Mouse (Mus musculus) lung, postnatal 36 days (tissue): ENCODE data around the gene Kdr.

Experiments used
- DNase-seq: peaks from one replicate; pipeline ENCODE4 v3.0.0; 2022; ENCODE audit warnings: mixed read lengths

Gene Kdr

DNA sequence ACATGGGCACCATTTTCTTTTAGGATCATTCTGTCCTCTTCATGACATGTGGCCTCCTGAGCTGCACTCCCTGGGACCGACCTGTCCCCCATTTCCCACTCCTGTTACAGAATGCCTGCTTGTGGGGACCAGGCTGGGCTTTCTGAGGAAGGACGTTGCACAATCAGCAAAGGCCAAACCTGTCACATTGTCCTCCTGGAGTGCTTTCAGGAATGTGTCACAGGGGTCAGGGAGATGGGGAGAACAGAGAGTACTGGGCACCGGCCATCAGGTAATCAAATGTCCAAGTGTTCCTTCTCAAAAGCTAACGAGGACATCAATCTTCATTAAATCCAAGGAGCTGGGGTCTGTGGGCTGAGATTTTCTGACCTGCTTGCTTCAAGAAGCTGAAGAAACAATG lies 72.2 kb downstream of the Kdr start:
- DNase-seq, result peak; percentile 34

DNA sequence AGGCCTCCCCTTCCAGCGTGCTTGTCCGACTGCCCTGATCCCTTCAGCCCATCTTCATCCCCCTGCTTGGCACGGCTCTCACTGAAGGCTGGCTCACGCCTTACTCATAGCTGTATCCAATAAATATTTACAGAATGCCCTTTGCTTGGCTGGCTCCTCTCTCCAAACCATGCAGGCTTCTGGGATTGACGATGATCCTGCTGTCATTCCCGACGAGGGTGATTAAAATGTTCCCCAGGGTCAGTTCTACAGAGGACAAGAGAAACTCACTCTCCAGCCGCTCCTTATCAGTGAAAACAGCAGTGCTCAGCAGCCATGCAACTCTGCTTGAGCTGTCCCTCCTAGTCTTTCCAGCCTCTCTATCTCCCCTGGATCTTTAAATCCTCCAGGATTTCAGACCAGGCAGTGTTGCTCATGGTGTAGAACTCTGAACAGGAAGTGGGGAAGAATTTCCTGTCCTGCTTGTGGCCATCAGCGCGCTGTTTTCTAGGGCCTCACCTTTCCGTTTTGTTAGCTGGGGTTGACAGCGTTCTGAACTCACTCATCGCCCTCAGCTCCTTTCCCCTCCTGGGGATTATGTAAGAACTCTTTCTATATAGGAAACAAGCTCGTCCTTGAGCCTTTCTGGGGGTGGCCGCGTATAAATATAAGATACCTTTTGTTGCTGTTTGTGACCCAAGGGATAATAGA lies 77.9 kb downstream of the Kdr start:
- peak; percentile 73 for DNase-seq

- no peak for DNase-seq
These were observed 82.9 kb downstream of the Kdr start for GRCm38 (mm10) chr5:75895351-75895750.

- DNase-seq, result no peak
These were observed 85.2 kb downstream of the Kdr start for GRCm38 (mm10) chr5:75892956-75893471.
